Mouse (Mus musculus): ENCODE data around the gene Atf6b. TPM values are rescaled to one million over a fixed set of nuclear protein-coding genes. Genes with fewer than 3 reads are reported as not detected.

Atf6b gene
- polyA plus RNA-seq (2014; fragmentation: Nextera tagmentation; extraction: Ambion mirVana): 39.9 and 48.5 TPM in 2 replicates

DNA sequence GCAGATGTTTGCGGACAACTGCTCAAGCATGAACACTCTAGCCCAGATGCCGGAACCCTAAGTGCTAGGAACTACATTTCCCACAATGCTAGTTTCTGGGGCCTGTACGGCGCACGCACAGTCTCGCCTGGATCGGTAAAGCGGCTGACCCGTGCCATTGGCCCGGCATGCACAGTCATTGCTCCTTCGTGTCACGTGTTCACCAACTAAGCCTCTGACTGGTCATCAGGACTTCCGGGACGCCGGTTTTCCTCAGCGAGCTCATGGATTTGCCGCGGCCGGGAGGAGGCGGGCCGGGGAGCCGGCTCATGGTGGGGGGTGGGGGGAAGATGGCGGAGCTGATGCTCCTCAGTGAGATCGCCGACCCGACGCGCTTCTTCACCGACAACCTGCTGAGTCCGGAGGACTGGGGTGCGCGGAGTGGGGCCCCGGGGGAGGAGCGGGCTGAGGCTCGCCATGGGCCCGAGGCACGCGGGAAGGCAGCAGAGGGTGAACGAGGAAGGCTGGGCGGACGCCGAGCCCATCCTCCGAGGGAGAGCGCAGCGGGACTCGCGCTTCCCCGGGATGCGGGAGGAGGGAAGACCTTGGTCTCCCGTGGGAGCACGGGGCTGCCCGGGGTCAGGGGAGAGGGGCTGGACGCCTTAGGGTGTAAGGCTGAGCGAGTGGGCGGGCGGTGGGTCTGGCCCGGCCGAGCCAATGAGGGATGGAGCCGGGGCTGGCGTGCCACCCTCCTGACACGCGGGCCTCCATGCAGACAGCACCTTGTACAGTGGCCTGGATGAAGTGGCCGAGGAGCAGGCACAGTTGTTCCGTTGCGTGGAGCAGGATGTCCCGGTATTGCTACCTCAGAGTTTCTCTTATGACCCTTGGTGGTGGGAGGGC lies at the start of gene Atf6b:
Atf6b (plus strand) TSS at position 241 of the 882 bp plus-strand sequence.
- no peaks in the 10 kb centered on the region for H3K27me3 ChIP-seq (replicated peaks; ENCODE audit: control insufficient read depth, insufficient read depth, low read length)
- peaks cover 25% of the 10 kb centered on the region for H3K36me3 ChIP-seq (ENCODE audit: control insufficient read depth, insufficient read depth, low read length)
- no peaks in the 10 kb centered on the region for H3K9me3 ChIP-seq (ENCODE audit: control insufficient read depth, low read length)
- WGBS: 1% methylated on average over 66 of the region's 66 CpGs
- H3K4me2 ChIP-seq: peak within 1 kb of the TSS; percentile 79
- DNase-seq (ENCODE audit: low spot score): peak; percentile 87
- ATAC-seq (replicated peaks; ENCODE audit: low FRiP score): peak; percentile 94
- H3K27ac ChIP-seq (ENCODE audit: low read depth, low read length): peak within 1 kb of the TSS; percentile 34
- peak within 1 kb of the TSS; percentile 71 for H3K4me3 ChIP-seq (ENCODE audit: low read depth, low read length)
- peaks cover 19% of the 10 kb centered on the region for H3K4me1 ChIP-seq (replicated peaks; ENCODE audit: control insufficient read depth, insufficient read depth, low read length)
- H3K9ac ChIP-seq (ENCODE audit: low read depth, low read length): peak within 1 kb of the TSS; percentile 74

GRCm38 (mm10) chr17:34597566-34598095 lies 49.3 kb upstream of the Atf6b start, which contains the start of gene Ager:
Gene Ager, plus strand, starts transcription at chr17:34597862.
- Histone ChIP-seq H3K4me1 (replicated peaks; ENCODE audit: control insufficient read depth, insufficient read depth, low read length) (peaks cover 44% of the 10 kb centered on the region), H3K27me3 (replicated peaks; ENCODE audit: control insufficient read depth, insufficient read depth, low read length) (no peaks in the 10 kb centered on the region), H3K27ac (ENCODE audit: low read depth, low read length) (peak within 1 kb of the TSS; percentile 19; the same call in 1 of the 2 replicates), H3K9me3 (ENCODE audit: control insufficient read depth, low read length) (no peaks in the 10 kb centered on the region), H3K36me3 (ENCODE audit: control insufficient read depth, insufficient read depth, low read length) (peaks cover 15% of the 10 kb centered on the region), H3K9ac (ENCODE audit: low read depth, low read length) (peak within 1 kb of the TSS; percentile 40), H3K4me2 (no peak within 1 kb of the TSS; the same call in 1 of the 2 replicates), H3K4me3 (ENCODE audit: low read depth, low read length) (no peak within 1 kb of the TSS)
- 15% methylated on average over 6 of the region's 6 CpGs for WGBS
- ATAC-seq (replicated peaks; ENCODE audit: low FRiP score): no peak
- DNase-seq (ENCODE audit: low spot score): no peak

- DNase-seq (ENCODE audit: low spot score): no peak
- Histone ChIP-seq H3K4me1 (replicated peaks; ENCODE audit: control insufficient read depth, insufficient read depth, low read length) (peaks cover 36% of the 10 kb centered on the region), H3K36me3 (ENCODE audit: control insufficient read depth, insufficient read depth, low read length) (peaks cover 14% of the 10 kb centered on the region), H3K4me2 (no peak overlapping the region), H3K9me3 (ENCODE audit: control insufficient read depth, low read length) (no peaks in the 10 kb centered on the region), H3K4me3 (ENCODE audit: low read depth, low read length) (no peak overlapping the region), H3K27me3 (replicated peaks; ENCODE audit: control insufficient read depth, insufficient read depth, low read length) (no peaks in the 10 kb centered on the region), H3K9ac (ENCODE audit: low read depth, low read length) (no peak overlapping the region), H3K27ac (ENCODE audit: low read depth, low read length) (no peak overlapping the region)
- ATAC-seq (replicated peaks; ENCODE audit: low FRiP score): no peak
- 75% methylated on average over 9 of the region's 9 CpGs for WGBS
Measured at GRCm38 (mm10) chr17:34599891-34600290, 47.1 kb upstream of the Atf6b start.

DNA sequence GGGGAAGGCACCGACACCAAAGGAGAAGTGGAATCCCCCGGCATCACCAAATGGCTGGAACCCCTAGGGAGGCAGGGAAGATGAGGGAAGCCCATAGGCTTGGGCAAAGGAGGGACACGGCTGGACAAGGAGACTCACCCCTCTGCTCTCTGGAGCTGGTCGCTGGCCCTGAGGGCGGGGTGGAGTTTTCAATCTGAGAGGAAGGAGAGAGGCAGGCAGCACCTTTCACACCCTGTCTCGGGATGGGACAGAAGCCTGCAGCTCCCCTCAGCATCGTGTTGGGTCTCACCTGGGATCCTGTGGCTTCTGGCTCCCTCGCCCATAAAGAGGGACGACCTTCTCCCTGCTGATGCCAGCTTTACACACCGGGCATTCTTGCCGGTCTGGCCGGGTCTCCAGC lies 45.1 kb upstream of the Atf6b start:
- ATAC-seq (replicated peaks; ENCODE audit: low FRiP score) (no peak), DNase-seq (ENCODE audit: low spot score) (no peak)
- Histone ChIP-seq H3K4me2 (peak overlapping the region; percentile 72; the same call in 1 of the 2 replicates), H3K36me3 (ENCODE audit: control insufficient read depth, insufficient read depth, low read length) (peaks cover 11% of the 10 kb centered on the region), H3K4me3 (ENCODE audit: low read depth, low read length) (peak overlapping the region; percentile 84), H3K27me3 (replicated peaks; ENCODE audit: control insufficient read depth, insufficient read depth, low read length) (no peaks in the 10 kb centered on the region), H3K4me1 (replicated peaks; ENCODE audit: control insufficient read depth, insufficient read depth, low read length) (peaks cover 29% of the 10 kb centered on the region), H3K27ac (ENCODE audit: low read depth, low read length) (no peak overlapping the region), H3K9me3 (ENCODE audit: control insufficient read depth, low read length) (no peaks in the 10 kb centered on the region), H3K9ac (ENCODE audit: low read depth, low read length) (peak overlapping the region; percentile 90; the same call in 1 of the 2 replicates)
- WGBS: 87% methylated on average over 12 of the region's 12 CpGs

GRCm38 (mm10) chr17:34603375-34604060 lies 43.4 kb upstream of the Atf6b start, which contains the start of gene Rnf5:
Gene Rnf5, minus strand, starts transcription at chr17:34603690.
- WGBS: under 1% methylated on average over 30 of the region's 30 CpGs
- ATAC-seq (replicated peaks; ENCODE audit: low FRiP score): peak; percentile 92
- H3K4me2 ChIP-seq: peak within 1 kb of the TSS; percentile 95
- peaks cover 11% of the 10 kb centered on the region for H3K36me3 ChIP-seq (ENCODE audit: control insufficient read depth, insufficient read depth, low read length)
- H3K4me3 ChIP-seq (ENCODE audit: low read depth, low read length): peak within 1 kb of the TSS; percentile 98
- H3K27me3 ChIP-seq (replicated peaks; ENCODE audit: control insufficient read depth, insufficient read depth, low read length): no peaks in the 10 kb centered on the region
- peak within 1 kb of the TSS; percentile 95 for H3K27ac ChIP-seq (ENCODE audit: low read depth, low read length)
- peak; percentile 85 for DNase-seq (ENCODE audit: low spot score)
- H3K9ac ChIP-seq (ENCODE audit: low read depth, low read length): peak within 1 kb of the TSS; percentile 90
- peaks cover 28% of the 10 kb centered on the region for H3K4me1 ChIP-seq (replicated peaks; ENCODE audit: control insufficient read depth, insufficient read depth, low read length)
- H3K9me3 ChIP-seq (ENCODE audit: control insufficient read depth, low read length): no peaks in the 10 kb centered on the region

DNA sequence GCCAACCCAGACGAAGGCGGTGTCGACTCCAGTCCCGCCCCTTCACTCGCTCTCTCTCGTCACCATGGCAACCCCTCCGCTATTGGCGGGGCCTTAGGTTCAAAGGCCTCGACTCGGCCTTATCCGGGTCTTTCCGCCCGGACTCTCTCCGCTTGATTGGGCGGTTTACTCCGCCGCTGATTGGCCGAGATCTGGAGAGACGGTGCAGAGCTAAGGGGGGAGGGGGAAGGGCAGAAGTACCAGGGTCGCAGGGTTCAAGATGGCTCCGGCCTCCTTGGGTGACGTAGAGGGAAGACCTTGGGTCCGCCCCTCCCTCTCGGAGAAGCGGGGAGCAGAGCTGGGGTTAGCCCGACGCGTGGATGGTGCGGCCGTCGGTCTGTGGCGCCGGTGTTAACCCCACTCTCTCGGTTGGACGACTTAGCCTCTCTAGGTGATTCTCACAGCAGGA lies 42.9 kb upstream of the Atf6b start, which contains the start of gene Agpat1:
Agpat1 (plus strand) TSS at position 202 of the 448 bp plus-strand sequence.
- ATAC-seq (replicated peaks; ENCODE audit: low FRiP score): peak; percentile 84
- no peaks in the 10 kb centered on the region for H3K27me3 ChIP-seq (replicated peaks; ENCODE audit: control insufficient read depth, insufficient read depth, low read length)
- peaks cover 11% of the 10 kb centered on the region for H3K36me3 ChIP-seq (ENCODE audit: control insufficient read depth, insufficient read depth, low read length)
- H3K4me3 ChIP-seq (ENCODE audit: low read depth, low read length): peak within 1 kb of the TSS; percentile 98
- under 1% methylated on average over 35 of the region's 35 CpGs for WGBS
- peak within 1 kb of the TSS; percentile 90 for H3K9ac ChIP-seq (ENCODE audit: low read depth, low read length)
- peak within 1 kb of the TSS; percentile 95 for H3K27ac ChIP-seq (ENCODE audit: low read depth, low read length)
- H3K4me1 ChIP-seq (replicated peaks; ENCODE audit: control insufficient read depth, insufficient read depth, low read length): peaks cover 27% of the 10 kb centered on the region
- DNase-seq (ENCODE audit: low spot score): peak; percentile 99
- H3K4me2 ChIP-seq: peak within 1 kb of the TSS; percentile 95
- no peaks in the 10 kb centered on the region for H3K9me3 ChIP-seq (ENCODE audit: control insufficient read depth, low read length)

DNA sequence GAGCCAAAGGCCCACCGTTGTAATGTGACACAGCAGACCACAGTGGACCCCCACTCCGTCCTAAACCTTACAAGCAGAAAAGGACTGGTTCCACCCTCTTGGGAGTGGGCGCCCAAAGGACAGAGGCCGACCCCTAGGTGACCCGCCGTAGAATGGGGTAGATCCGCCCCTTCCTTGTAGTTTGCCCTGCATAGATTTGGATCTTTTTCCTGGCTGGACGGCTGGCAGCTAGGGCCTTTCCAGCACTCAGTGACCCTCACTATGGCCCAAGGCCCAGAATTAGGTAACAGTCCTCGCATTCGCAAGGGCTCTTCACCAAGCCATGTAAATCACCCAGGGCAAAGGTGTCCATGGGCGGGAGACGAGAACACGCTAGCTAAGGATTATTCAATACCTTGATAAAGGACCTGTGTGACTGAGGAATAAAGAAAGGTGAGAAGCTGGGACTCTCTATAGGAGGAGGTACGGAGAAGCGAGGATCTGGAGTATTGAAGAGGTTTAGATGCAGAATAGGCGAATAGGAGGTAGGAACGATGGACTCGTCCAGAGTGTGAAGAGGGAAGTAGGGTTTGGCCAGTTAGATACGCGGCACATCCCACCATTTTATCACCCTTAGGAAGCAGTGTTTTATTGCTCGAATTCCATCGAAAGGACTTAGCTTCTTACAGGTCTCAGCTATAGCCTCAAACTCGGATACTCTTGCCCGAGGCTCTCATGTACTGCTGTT lies 42.3 kb upstream of the Atf6b start:
- no peak for ATAC-seq (replicated peaks; ENCODE audit: low FRiP score)
- WGBS: 15% methylated on average over 24 of the region's 24 CpGs

GRCm38 (mm10) chr17:34605609-34606008 lies 41.3 kb upstream of the Atf6b start:
- ATAC-seq (replicated peaks; ENCODE audit: low FRiP score): peak; percentile 61
- WGBS: 1% methylated on average over 30 of the region's 30 CpGs
- H3K4me1 ChIP-seq (replicated peaks; ENCODE audit: control insufficient read depth, insufficient read depth, low read length): peaks cover 25% of the 10 kb centered on the region

More for the DNA sequence above, 42.3 kb upstream of the Atf6b start:
- no peak for DNase-seq (ENCODE audit: low spot score)
- peak overlapping the region; percentile 98 for H3K4me3 ChIP-seq (ENCODE audit: low read depth, low read length)
- H3K9me3 ChIP-seq (ENCODE audit: control insufficient read depth, low read length): no peaks in the 10 kb centered on the region
- peaks cover 11% of the 10 kb centered on the region for H3K36me3 ChIP-seq (ENCODE audit: control insufficient read depth, insufficient read depth, low read length)
- H3K4me2 ChIP-seq: peak overlapping the region; percentile 95
- H3K27me3 ChIP-seq (replicated peaks; ENCODE audit: control insufficient read depth, insufficient read depth, low read length): no peaks in the 10 kb centered on the region
- H3K4me1 ChIP-seq (replicated peaks; ENCODE audit: control insufficient read depth, insufficient read depth, low read length): peaks cover 25% of the 10 kb centered on the region
- H3K27ac ChIP-seq (ENCODE audit: low read depth, low read length): peak overlapping the region; percentile 95
- peak overlapping the region; percentile 87 for H3K9ac ChIP-seq (ENCODE audit: low read depth, low read length)

More at GRCm38 (mm10) chr17:34605609-34606008, 41.3 kb upstream of the Atf6b start:
- peak; percentile 94 for DNase-seq (ENCODE audit: low spot score)
- no peaks in the 10 kb centered on the region for H3K27me3 ChIP-seq (replicated peaks; ENCODE audit: control insufficient read depth, insufficient read depth, low read length)
- no peaks in the 10 kb centered on the region for H3K9me3 ChIP-seq (ENCODE audit: control insufficient read depth, low read length)
- peak overlapping the region; percentile 98 for H3K4me3 ChIP-seq (ENCODE audit: low read depth, low read length)
- H3K27ac ChIP-seq (ENCODE audit: low read depth, low read length): peak overlapping the region; percentile 95
- H3K9ac ChIP-seq (ENCODE audit: low read depth, low read length): peak overlapping the region; percentile 87
- peak overlapping the region; percentile 95 for H3K4me2 ChIP-seq
- H3K36me3 ChIP-seq (ENCODE audit: control insufficient read depth, insufficient read depth, low read length): peaks cover 10% of the 10 kb centered on the region; the same call in 1 of the 2 replicates

Measured in liver, embryonic 11.5 days (tissue).